Mouse (Mus musculus): ENCODE results near the gene Tor1aip2.

Tor1aip2 gene

GRCm38 (mm10) chr1:156041451-156042241 is 6.4 kb downstream of the Tor1aip2 start:
- in situ Hi-C loops (cut with MboI, MseI): no loop called here

GRCm38 (mm10) chr1:156042481-156042880 is 7.3 kb downstream of the Tor1aip2 start:
- in situ Hi-C loops (cut with MboI, MseI): no loop called here

- in situ Hi-C loops (cut with MboI, MseI): no loop called here
These were observed 7.8 kb downstream of the Tor1aip2 start for GRCm38 (mm10) chr1:156043027-156043426.

- in situ Hi-C loops (cut with MboI, MseI): no loop called here
These were observed 9.0 kb downstream of the Tor1aip2 start for GRCm38 (mm10) chr1:156044211-156044611.

- in situ Hi-C loops (cut with MboI, MseI): no loop called here
These were observed 11.5 kb downstream of the Tor1aip2 start for GRCm38 (mm10) chr1:156046688-156047087.

GRCm38 (mm10) chr1:156058207-156058606 is 23.0 kb downstream of the Tor1aip2 start:
- in situ Hi-C loops (cut with MboI, MseI): no loop called here

GRCm38 (mm10) chr1:156062193-156062592 is 27.0 kb downstream of the Tor1aip2 start:
- in situ Hi-C loops (cut with MboI, MseI): no loop called here

- in situ Hi-C loops (cut with MboI, MseI): no loop called here
These were observed 30.9 kb downstream of the Tor1aip2 start for GRCm38 (mm10) chr1:156066133-156066532.

GRCm38 (mm10) chr1:156070106-156070505 is 34.9 kb downstream of the Tor1aip2 start:
- in situ Hi-C loops (cut with MboI, MseI): no loop called here

- in situ Hi-C loops (cut with MboI, MseI): no loop called here
These were observed 38.1 kb downstream of the Tor1aip2 start for GRCm38 (mm10) chr1:156073169-156073821.

GRCm38 (mm10) chr1:156074575-156074974 is 39.4 kb downstream of the Tor1aip2 start:
- in situ Hi-C loops (cut with MboI, MseI): no loop called here

GRCm38 (mm10) chr1:156076474-156076873 is 41.3 kb downstream of the Tor1aip2 start:
- in situ Hi-C loops (cut with MboI, MseI): no loop called here

GRCm38 (mm10) chr1:156077655-156078054 is 42.5 kb downstream of the Tor1aip2 start:
- in situ Hi-C loops (cut with MboI, MseI): no loop called here

- in situ Hi-C loops (cut with MboI, MseI): loop anchor here (5.0 to 10.0 kb wide), 2 partner anchors 153 to 420 kb away; no protein-coding TSS in a partner anchor
These were observed 49.4 kb downstream of the Tor1aip2 start for GRCm38 (mm10) chr1:156084603-156085002.

- in situ Hi-C loops (cut with MboI, MseI): loop anchor here (5.0 to 10.0 kb wide), 2 partner anchors 152 to 419 kb away; no protein-coding TSS in a partner anchor
These were observed 50.6 kb downstream of the Tor1aip2 start for GRCm38 (mm10) chr1:156085770-156086169.

- in situ Hi-C loops (cut with MboI, MseI): loop anchor here (5.0 to 10.0 kb wide), 2 partner anchors 150 to 417 kb away; no protein-coding TSS in a partner anchor
These were observed 52.4 kb downstream of the Tor1aip2 start for GRCm38 (mm10) chr1:156087586-156087985.

- in situ Hi-C loops (cut with MboI, MseI): loop anchor here (5.0 to 10.0 kb wide), 2 partner anchors 148 to 415 kb away; no protein-coding TSS in a partner anchor
These were observed 54.4 kb downstream of the Tor1aip2 start for GRCm38 (mm10) chr1:156089561-156089960.

GRCm38 (mm10) chr1:156090042-156090441 is 54.8 kb downstream of the Tor1aip2 start:
- in situ Hi-C loops (cut with MboI, MseI): no loop called here

- in situ Hi-C loops (cut with MboI, MseI): no loop called here
These were observed 56.6 kb downstream of the Tor1aip2 start for GRCm38 (mm10) chr1:156091811-156092210.

GRCm38 (mm10) chr1:156103763-156104162 is 68.6 kb downstream of the Tor1aip2 start:
- in situ Hi-C loops (cut with MboI, MseI): no loop called here

GRCm38 (mm10) chr1:156105381-156105780 is 70.2 kb downstream of the Tor1aip2 start:
- in situ Hi-C loops (cut with MboI, MseI): no loop called here

GRCm38 (mm10) chr1:156107424-156107823 is 72.2 kb downstream of the Tor1aip2 start:
- in situ Hi-C loops (cut with MboI, MseI): no loop called here

GRCm38 (mm10) chr1:156108400-156108799 is 73.2 kb downstream of the Tor1aip2 start:
- in situ Hi-C loops (cut with MboI, MseI): no loop called here
